Mouse (Mus musculus) spleen, postnatal 36 days (tissue): ENCODE data around the gene Tor1aip2.

Experiments
- DNase-seq, 2 experiments: peaks; one replicate each; pipeline ENCODE4 v3.0.0; 2022; ENCODE audit warnings: low spot score in 2 of 2, mixed read lengths in 1 of 2

Gene Tor1aip2

GRCm38 (mm10) chr1:156041451-156042241 is 6.4 kb downstream of the Tor1aip2 start:
- no peak for DNase-seq

- DNase-seq = no peak
Measured at GRCm38 (mm10) chr1:156042481-156042880, 7.3 kb downstream of the Tor1aip2 start.

- peak; percentile 35 to 48 for DNase-seq
Measured at GRCm38 (mm10) chr1:156043027-156043426, 7.8 kb downstream of the Tor1aip2 start.

DNA sequence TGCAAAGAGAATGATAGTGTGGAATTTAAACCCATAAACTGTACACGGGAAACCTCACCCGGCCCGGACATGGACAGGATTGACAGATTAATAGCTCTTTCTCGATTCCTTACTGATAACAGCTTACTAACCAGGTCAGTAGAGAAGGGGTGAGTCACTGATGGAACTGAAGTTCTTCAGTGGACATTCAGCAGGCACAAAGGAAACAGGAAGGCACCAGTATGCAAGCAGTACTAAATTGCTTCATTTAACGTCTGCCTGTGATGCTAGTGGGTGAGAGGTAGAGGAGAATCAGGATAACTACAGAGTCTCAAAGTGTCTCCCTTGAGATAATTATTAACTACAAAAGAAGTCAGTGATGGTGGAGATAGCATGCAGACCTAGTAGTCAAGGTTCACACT is 9.0 kb downstream of the Tor1aip2 start:
- no peak for DNase-seq

GRCm38 (mm10) chr1:156046688-156047087 is 11.5 kb downstream of the Tor1aip2 start:
- DNase-seq = no peak

DNA sequence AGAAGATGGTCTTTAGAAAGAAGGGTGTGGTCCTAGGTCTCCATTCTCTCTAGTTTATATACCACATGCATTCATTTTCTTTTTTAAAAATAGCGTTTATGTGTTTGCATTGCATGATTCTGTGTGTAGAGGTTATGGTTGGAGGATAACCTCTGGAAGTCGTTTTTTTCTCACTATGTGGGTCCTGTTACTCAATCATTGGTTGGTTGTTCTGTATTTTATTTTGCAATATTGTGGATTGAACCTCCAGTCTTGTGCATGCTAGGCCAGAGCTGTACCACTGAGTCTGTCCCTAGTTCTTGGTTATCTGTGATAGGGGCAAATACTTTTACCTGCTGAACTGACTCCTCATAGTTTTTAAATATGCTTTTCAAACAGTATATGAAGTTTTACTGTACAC is 23.0 kb downstream of the Tor1aip2 start:
- no peak for DNase-seq

GRCm38 (mm10) chr1:156062193-156062592 is 27.0 kb downstream of the Tor1aip2 start:
- DNase-seq = no peak

DNA sequence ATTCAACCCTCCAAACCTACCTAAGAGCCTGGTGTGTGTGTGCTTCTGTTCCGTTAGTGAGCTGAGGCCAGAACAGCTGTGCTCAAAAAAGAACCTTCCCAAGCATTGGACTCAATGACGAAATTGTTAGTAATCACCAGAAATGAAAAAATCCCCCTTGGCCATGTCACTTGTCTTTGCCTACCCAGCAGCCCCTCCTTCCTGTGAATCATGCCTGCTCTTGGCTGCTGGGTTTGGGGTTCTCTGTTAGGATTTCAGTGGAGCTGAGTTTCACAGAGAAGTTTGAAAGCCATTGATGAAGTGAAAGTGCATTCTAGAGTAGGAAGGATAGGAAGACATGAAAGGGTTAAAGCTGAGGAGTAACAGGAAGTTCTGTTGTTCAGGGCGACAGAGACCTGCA is 30.9 kb downstream of the Tor1aip2 start:
- no peak for DNase-seq

- DNase-seq = no peak
Measured at GRCm38 (mm10) chr1:156070106-156070505, 34.9 kb downstream of the Tor1aip2 start.

- peak; percentile 10 to 17 for DNase-seq
Measured at GRCm38 (mm10) chr1:156073169-156073821, 38.1 kb downstream of the Tor1aip2 start.

GRCm38 (mm10) chr1:156074575-156074974 is 39.4 kb downstream of the Tor1aip2 start:
- DNase-seq = no peak

- DNase-seq = peak in 1 of 2 experiments; percentile 10
Measured at GRCm38 (mm10) chr1:156076474-156076873, 41.3 kb downstream of the Tor1aip2 start.

DNA sequence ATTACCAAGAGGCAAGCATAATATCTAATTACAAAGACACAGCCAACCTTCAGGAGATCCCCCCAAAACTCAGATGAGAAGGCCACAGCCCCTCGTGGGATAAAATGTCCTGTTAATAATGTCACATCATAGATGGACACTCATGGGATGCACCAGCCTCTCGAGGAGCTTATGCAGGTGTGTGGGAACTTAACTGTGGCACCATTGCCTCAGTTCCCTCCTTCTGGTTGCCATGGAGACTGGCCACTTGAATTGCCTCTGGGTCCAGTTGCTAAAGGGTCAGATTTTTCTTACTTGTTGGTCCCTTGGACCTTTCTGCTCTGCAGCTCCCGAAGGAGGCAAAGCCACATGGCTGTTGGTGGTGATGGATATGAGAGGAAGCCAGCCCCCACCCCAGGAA is 42.5 kb downstream of the Tor1aip2 start:
- no peak for DNase-seq

GRCm38 (mm10) chr1:156084603-156085002 is 49.4 kb downstream of the Tor1aip2 start:
- no peak for DNase-seq

DNA sequence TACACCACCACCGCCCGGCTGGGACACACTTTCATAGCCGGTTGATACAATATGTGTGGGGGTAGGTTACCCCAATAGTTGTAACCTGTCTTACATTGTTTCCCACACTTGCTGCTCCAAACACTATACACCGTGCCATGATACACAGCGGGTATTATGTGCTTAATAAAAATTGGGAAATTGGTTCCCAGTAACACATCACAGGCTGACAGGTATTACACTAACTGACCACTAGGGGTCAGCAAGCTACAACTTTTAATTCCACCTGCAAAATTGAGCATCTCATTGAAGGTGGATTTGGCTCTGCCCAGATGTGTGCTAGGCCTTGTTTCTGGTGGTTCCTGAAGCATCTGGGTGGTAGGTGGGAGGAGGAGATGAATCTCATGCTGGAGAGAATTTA is 50.6 kb downstream of the Tor1aip2 start:
- DNase-seq = no peak

DNA sequence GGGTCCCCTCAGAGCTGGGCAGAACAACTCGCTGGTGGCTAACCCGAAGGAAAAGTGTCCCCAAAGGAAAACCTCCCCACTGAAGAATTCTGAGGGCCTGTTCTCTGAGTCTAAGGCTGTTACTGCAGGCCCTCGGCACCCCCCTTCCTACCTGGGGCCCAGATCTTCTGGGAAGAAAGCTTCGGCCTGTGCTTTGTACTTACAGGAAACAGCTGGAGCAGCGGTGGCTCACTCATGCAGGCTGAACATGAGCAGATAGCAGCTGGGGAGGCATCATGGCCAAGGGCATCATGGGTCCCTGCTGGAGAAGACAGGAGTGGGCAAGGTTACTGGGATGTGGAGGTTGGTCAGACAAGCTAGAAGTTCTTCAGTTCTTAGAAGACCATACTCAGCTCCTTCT is 52.4 kb downstream of the Tor1aip2 start:
- no peak for DNase-seq

DNA sequence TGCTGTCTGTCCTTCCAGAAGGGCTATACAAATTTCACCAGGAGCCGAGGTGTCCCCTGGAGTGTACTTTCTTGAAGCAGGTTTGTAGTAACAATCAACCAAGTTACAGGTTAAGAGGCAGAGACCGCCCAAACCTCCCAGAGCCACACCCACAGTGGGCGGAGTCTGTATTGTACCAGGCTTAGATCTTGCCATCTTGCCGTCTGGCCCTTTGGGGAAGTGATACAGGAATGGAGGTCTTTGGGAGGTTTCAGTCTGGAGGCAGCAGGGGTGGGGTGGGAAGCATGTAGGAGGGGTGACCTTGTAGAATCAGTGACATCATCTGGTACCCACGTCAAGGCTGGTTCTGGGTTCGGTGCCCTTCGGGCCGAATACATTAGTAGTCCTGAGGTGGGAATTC is 54.4 kb downstream of the Tor1aip2 start:
- DNase-seq = peak in 1 of 2 experiments; percentile 8

GRCm38 (mm10) chr1:156090042-156090441 is 54.8 kb downstream of the Tor1aip2 start:
- DNase-seq = no peak

- DNase-seq = no peak
Measured at GRCm38 (mm10) chr1:156091811-156092210, 56.6 kb downstream of the Tor1aip2 start.

GRCm38 (mm10) chr1:156103763-156104162 is 68.6 kb downstream of the Tor1aip2 start:
- no peak for DNase-seq

DNA sequence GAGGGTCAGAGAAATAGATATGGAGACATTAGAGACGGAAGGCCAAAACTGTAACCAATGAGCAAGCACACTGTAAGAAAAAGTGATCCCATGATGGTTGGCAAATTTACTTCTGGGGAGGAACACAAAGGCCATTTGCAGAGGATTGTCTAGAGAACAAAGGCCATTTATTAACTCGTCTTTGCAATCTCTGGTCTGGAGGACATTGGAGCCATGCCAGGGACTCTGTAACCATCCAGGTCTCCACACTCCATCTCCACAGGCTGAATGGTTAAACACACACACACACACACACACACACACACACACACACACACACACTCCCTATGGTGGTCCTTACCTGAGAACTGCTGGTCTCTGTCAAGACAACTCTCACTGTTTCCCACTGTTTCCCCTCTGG is 70.2 kb downstream of the Tor1aip2 start:
- no peak for DNase-seq

DNA sequence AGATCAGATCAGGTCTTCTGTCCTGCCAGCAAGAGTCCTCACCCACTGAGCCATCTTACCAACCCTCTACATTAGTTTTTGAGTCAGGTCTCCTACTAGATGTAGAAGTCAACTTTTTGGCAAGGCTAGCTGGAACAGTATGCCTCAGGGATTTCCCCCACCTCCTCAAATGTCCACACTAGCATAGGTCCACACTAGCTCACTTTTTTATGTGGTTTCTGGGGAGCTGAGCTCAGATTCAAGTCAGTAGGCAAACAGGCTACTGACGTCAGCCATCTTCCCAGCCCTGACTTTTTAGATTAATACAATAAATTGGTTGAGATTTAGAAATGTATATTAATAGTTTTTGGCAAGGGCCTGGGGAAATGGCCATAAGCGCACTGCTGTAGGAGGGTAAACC is 72.2 kb downstream of the Tor1aip2 start:
- DNase-seq = no peak

- no peak for DNase-seq
Measured at GRCm38 (mm10) chr1:156108400-156108799, 73.2 kb downstream of the Tor1aip2 start.
